Mouse (Mus musculus): Measurements from ENCODE around the gene Clasp2.
"Not testable (repeated sequence)": the region's sequence is repeated elsewhere in the genome, so short reads cannot be mapped to it uniquely, and the experiment has no call there.

Gene Clasp2

DNA sequence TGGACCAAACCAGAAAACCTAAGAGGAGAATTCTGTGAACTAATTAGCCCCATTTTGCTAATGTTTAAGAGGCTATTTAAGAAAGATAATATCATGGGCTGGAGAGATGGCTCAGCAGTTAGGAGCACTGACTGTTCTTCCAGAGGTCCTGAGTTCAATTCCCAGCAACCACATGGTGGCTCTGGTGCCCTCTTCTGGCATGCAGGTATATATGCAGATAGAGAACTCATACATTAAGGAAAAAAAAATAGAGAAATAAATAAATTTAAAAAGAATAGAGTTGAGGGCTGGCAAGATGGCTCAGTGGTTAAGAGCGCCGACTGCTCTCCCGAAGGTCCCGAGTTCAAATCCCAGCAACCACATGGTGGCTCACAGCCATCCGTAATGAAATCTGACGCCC is 163.0 kb downstream of the Clasp2 start:
- not testable (repeated sequence) for H3K9me3 ChIP-seq (ENCODE audit: low read length); H3K4me3 ChIP-seq (replicated peaks; ENCODE audit: low read length); H3K4me1 ChIP-seq (replicated peaks; ENCODE audit: low read depth, low read length); H3K27me3 ChIP-seq (ENCODE audit: insufficient read depth, low read length)
- peak; percentile 26 for TF ChIP-seq CTCF (conservative IDR thresholded peaks at IDR 0.05; ENCODE audit: low read length)
- peaks cover 73% of the 10 kb centered on the region for H3K36me3 ChIP-seq (ENCODE audit: insufficient read depth, low read length)

GRCm38 (mm10) chr9:113915789-113916188 is 174.5 kb downstream of the Clasp2 start:
- no peaks in the 10 kb centered on the region for H3K4me1 ChIP-seq (replicated peaks; ENCODE audit: low read depth, low read length)
- peaks cover 55% of the 10 kb centered on the region for H3K36me3 ChIP-seq (ENCODE audit: insufficient read depth, low read length)
- TF ChIP-seq CTCF (conservative IDR thresholded peaks at IDR 0.05; ENCODE audit: low read length): no peak
- no peak overlapping the region for H3K4me3 ChIP-seq (replicated peaks; ENCODE audit: low read length)
- H3K27me3 ChIP-seq (ENCODE audit: insufficient read depth, low read length): no peaks in the 10 kb centered on the region
- no peaks in the 10 kb centered on the region for H3K9me3 ChIP-seq (ENCODE audit: low read length)

DNA sequence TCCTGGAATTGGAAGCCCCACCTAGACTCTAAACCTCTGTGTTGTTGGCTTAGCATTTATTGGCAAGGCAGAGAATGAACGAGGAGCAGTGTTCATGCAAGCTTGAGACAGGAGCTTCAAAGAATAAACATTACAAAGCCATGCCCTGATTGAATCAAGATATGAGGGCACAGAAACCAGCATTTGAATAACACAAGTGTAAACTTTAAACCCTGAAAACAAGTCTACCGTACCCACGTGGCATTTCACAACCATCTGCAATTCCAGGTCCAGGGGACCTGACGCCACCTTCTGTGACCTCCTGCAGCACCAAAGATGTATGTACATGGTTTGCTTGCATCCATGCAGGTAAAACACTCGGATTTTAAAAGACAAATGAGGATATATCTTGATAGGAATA is 181.4 kb downstream of the Clasp2 start:
- TF ChIP-seq POU5F1 (IDR thresholded peaks at IDR 0.05; ENCODE audit: borderline replicate concordance, low read length) (no peak), NANOG (IDR thresholded peaks at IDR 0.05; ENCODE audit: borderline replicate concordance, low read length) (no peak), CTCF (conservative IDR thresholded peaks at IDR 0.05; ENCODE audit: low read length) (no peak)
- Histone ChIP-seq H3K4me1 (replicated peaks; ENCODE audit: low read depth, low read length) (no peaks in the 10 kb centered on the region), H3K4me3 (replicated peaks; ENCODE audit: low read length) (no peak overlapping the region)

DNA sequence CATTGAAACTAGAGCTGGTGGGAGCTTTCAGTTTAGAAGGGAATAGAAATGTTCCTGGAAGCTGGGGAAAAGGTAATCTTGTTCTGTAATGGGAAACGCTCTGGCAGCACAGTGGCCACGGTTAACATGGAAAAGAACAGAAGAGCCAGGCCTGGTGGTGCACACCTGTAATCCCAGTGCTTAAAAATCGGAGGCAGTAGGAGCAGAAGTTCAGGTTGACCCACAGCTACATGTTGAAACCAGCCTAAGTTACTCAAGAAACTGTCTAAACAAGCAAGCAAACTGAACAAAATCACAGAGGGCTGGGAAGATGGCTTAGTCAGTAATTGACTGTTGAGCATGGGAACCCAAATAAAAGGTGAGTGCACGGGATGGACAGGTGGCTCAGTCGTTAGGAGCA is 183.6 kb downstream of the Clasp2 start:
- peaks cover 5% of the 10 kb centered on the region for H3K4me1 ChIP-seq (replicated peaks; ENCODE audit: low read depth, low read length)
- peaks cover 18% of the 10 kb centered on the region for H3K36me3 ChIP-seq (ENCODE audit: insufficient read depth, low read length)
- TF ChIP-seq CTCF (conservative IDR thresholded peaks at IDR 0.05; ENCODE audit: low read length) (no peak), NANOG (IDR thresholded peaks at IDR 0.05; ENCODE audit: borderline replicate concordance, low read length) (no peak), POU5F1 (IDR thresholded peaks at IDR 0.05; ENCODE audit: borderline replicate concordance, low read length) (no peak)
- H3K9me3 ChIP-seq (ENCODE audit: low read length): no peaks in the 10 kb centered on the region
- no peak overlapping the region for H3K4me3 ChIP-seq (replicated peaks; ENCODE audit: low read length)
- 0 out of 2 replicates have a peak, but pooled peaks cover 5% of the 10 kb centered on the region for H3K27me3 ChIP-seq (ENCODE audit: insufficient read depth, low read length)

More for the DNA sequence above, 181.4 kb downstream of the Clasp2 start:
- Histone ChIP-seq H3K9me3 (ENCODE audit: low read length) (no peaks in the 10 kb centered on the region), H3K27me3 (ENCODE audit: insufficient read depth, low read length) (0 out of 2 replicates have a peak, but pooled peaks cover 5% of the 10 kb centered on the region), H3K36me3 (ENCODE audit: insufficient read depth, low read length) (peaks cover 27% of the 10 kb centered on the region)

DNA sequence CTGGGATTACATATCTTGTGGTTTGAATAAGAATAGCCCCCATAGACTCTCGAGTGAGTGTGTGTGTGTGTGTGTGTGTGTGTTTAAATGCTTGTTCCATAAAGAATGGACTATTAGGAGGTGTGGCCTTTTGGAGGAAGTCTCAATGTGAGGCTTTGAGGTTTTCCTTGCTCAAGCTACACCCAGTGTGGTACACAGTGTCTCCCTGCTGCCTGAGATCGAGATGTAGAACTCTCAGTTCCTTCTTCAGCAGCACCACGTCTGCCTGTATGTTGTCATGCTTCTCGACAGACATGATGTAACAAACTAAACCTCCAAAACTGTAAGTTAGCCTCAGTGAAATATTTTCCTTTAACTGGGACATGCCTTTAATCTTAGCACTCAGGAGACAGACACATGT is 187.3 kb downstream of the Clasp2 start:
- Histone ChIP-seq H3K4me3 (replicated peaks; ENCODE audit: low read length) (no peak overlapping the region), H3K9me3 (ENCODE audit: low read length) (no peaks in the 10 kb centered on the region), H3K27me3 (ENCODE audit: insufficient read depth, low read length) (0 out of 2 replicates have a peak, but pooled peaks cover 5% of the 10 kb centered on the region), H3K36me3 (ENCODE audit: insufficient read depth, low read length) (peaks cover 6% of the 10 kb centered on the region), H3K4me1 (replicated peaks; ENCODE audit: low read depth, low read length) (peaks cover 27% of the 10 kb centered on the region)
- no peak for TF ChIP-seq NANOG (IDR thresholded peaks at IDR 0.05; ENCODE audit: borderline replicate concordance, low read length)
- TF ChIP-seq CTCF (conservative IDR thresholded peaks at IDR 0.05; ENCODE audit: low read length): no peak
- TF ChIP-seq POU5F1 (IDR thresholded peaks at IDR 0.05; ENCODE audit: borderline replicate concordance, low read length): no peak

DNA sequence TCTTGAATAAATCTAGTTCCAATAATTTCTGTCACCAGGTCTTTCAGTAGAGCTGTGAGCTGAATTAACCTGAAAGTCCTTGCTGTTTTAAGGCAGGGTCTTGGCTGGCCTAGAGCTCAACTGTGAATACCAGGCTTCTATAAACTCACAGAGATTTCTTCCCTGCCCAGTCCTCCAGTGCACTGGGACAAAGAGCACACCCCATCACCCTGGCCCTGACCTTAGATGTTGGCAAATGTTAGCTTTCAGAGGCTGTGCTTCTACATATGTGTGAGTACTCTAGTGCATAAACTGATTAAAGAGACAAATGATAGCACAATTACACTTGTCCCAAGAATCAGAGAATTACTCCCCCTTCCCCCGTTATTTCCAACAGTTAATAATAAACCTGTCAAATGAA is 188.4 kb downstream of the Clasp2 start:
- Histone ChIP-seq H3K27me3 (ENCODE audit: insufficient read depth, low read length) (0 out of 2 replicates have a peak, but pooled peaks cover 5% of the 10 kb centered on the region), H3K9me3 (ENCODE audit: low read length) (no peaks in the 10 kb centered on the region), H3K4me1 (replicated peaks; ENCODE audit: low read depth, low read length) (peaks cover 37% of the 10 kb centered on the region), H3K36me3 (ENCODE audit: insufficient read depth, low read length) (peaks cover 5% of the 10 kb centered on the region; the same call in 1 of the 2 replicates), H3K4me3 (replicated peaks; ENCODE audit: low read length) (peak overlapping the region; percentile 93)
- TF ChIP-seq NANOG (IDR thresholded peaks at IDR 0.05; ENCODE audit: borderline replicate concordance, low read length) (no peak), CTCF (conservative IDR thresholded peaks at IDR 0.05; ENCODE audit: low read length) (no peak), POU5F1 (IDR thresholded peaks at IDR 0.05; ENCODE audit: borderline replicate concordance, low read length) (no peak)

DNA sequence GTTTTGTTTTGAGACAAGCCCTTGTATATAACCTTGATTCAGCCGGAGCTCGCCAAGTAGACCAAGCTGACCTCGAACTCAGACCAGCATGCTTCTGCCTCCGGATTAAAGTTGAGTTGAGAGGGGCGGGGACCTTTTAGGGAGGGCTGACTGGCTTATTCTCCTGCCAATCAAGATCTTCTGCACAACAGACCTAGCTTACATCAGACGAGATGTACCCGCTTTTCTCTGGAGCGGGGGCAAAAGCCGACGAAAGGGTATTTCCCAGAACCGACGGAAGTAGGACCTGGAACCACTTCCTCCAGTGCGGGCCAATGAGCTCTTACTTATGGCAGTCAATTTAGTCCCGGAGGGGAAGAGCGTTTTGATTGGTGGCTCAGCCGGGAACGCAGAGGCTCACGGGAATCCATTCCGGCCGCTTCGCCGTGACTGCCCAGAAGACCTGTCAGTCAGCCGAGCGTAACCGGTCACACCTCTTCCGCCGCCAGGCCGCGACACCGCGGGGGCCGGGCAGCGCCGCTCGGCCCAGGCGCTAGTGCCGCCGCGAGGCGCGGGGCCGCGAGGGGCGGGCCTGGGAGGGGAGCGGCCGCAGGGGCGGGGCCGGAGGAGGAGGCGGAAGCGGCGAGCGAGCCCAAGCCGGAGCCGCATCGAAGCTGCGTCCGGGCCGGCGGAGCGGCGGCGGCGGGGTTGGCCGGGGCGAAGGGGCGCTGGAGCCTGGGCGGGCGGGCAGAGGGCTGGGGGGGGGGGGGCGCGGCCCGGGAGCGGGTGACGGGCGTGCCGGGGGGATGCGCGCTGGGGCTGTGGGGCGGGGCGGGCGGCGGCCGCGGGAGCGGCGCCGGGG is 189.5 kb downstream of the Clasp2 start, which contains the start of gene Ubp1:
Gene Ubp1 (plus strand): TSS at position 401 of the 841 bp plus-strand sequence.
- peaks cover 47% of the 10 kb centered on the region for H3K4me1 ChIP-seq (replicated peaks; ENCODE audit: low read depth, low read length)
- peaks cover 5% of the 10 kb centered on the region; the same call in 1 of the 2 replicates for H3K36me3 ChIP-seq (ENCODE audit: insufficient read depth, low read length)
- peak within 1 kb of the TSS; percentile 93 for H3K4me3 ChIP-seq (replicated peaks; ENCODE audit: low read length)
- no peak for TF ChIP-seq NANOG (IDR thresholded peaks at IDR 0.05; ENCODE audit: borderline replicate concordance, low read length)
- TF ChIP-seq CTCF (conservative IDR thresholded peaks at IDR 0.05; ENCODE audit: low read length): no peak
- no peak for TF ChIP-seq POU5F1 (IDR thresholded peaks at IDR 0.05; ENCODE audit: borderline replicate concordance, low read length)
- H3K9me3 ChIP-seq (ENCODE audit: low read length): no peaks in the 10 kb centered on the region
- 0 out of 2 replicates have a peak, but pooled peaks cover 5% of the 10 kb centered on the region for H3K27me3 ChIP-seq (ENCODE audit: insufficient read depth, low read length)

- Histone ChIP-seq H3K36me3 (ENCODE audit: insufficient read depth, low read length) (peaks cover 5% of the 10 kb centered on the region; the same call in 1 of the 2 replicates), H3K27me3 (ENCODE audit: insufficient read depth, low read length) (0 out of 2 replicates have a peak, but pooled peaks cover 5% of the 10 kb centered on the region), H3K4me1 (replicated peaks; ENCODE audit: low read depth, low read length) (peaks cover 54% of the 10 kb centered on the region), H3K9me3 (ENCODE audit: low read length) (no peaks in the 10 kb centered on the region), H3K4me3 (replicated peaks; ENCODE audit: low read length) (peak overlapping the region; percentile 93)
- TF ChIP-seq POU5F1 (IDR thresholded peaks at IDR 0.05; ENCODE audit: borderline replicate concordance, low read length) (no peak), NANOG (IDR thresholded peaks at IDR 0.05; ENCODE audit: borderline replicate concordance, low read length) (no peak), CTCF (conservative IDR thresholded peaks at IDR 0.05; ENCODE audit: low read length) (no peak)
Measured at GRCm38 (mm10) chr9:113931375-113932099, 190.3 kb downstream of the Clasp2 start.
